Mouse (Mus musculus) MEL (cell line): ENCODE results near the gene Rln3. TPM values are rescaled to one million over a fixed set of nuclear protein-coding genes. Genes with fewer than 3 reads are reported as not detected.

Source experiments
- DNase-seq: peaks from one replicate; pipeline ENCODE4 v3.0.0; 2011; ENCODE audit warnings: low read depth, low spot score
- H3K27ac ChIP-seq: 2 replicates; pipeline ENCODE4 v1.5.1; 2012; ENCODE audit warnings: low read depth, mild to moderate bottlenecking, control low read depth, low read length, moderate library complexity; ENCODE audit not compliant: control insufficient read depth
- H3K27me3 ChIP-seq, 2 experiments: fragments of 150-350 bp in 1 of 2; sonication (generic) in 1 of 2; 2 replicates each; pipeline ENCODE4 v1.6.1; 2012; ENCODE audit warnings: low read length in 2 of 2, mild to moderate bottlenecking in 2 of 2, improper control_type of control experiment in 1 of 2, moderate library complexity in 1 of 2; ENCODE audit not compliant: insufficient read depth in 2 of 2, control insufficient read depth in 1 of 2
- H3K36me3 ChIP-seq, 2 experiments: 2 replicates each; pipeline ENCODE4 v1.6.1; 2012 to 2014; ENCODE audit warnings: low read length in 2 of 2, improper control_type of control experiment in 1 of 2, inconsistent platforms in 1 of 2, mild to moderate bottlenecking in 1 of 2; ENCODE audit not compliant: insufficient read depth in 2 of 2, control insufficient read depth in 1 of 2
- H3K4me1 ChIP-seq, 2 experiments: fragments of 150-350 bp in 1 of 2; sonication (generic) in 1 of 2; 2 replicates each; pipeline ENCODE4 v1.6.1; 2012; ENCODE audit warnings: low read length in 2 of 2, improper control_type of control experiment in 1 of 2, mild to moderate bottlenecking in 1 of 2; ENCODE audit not compliant: insufficient read depth in 2 of 2, control insufficient read depth in 1 of 2
- H3K4me3 ChIP-seq, 2 experiments: fragments of 150-350 bp in 1 of 2; sonication (generic) in 1 of 2; 2 replicates each; pipeline ENCODE4 v1.5.1; 2012; ENCODE audit warnings: low read depth in 2 of 2, low read length in 2 of 2, mild to moderate bottlenecking in 2 of 2, moderate library complexity in 2 of 2, control low read depth in 1 of 2, improper control_type of control experiment in 1 of 2; ENCODE audit not compliant: control insufficient read depth in 1 of 2, insufficient read depth in 1 of 2
- H3K79me2 ChIP-seq: 2 replicates; pipeline ENCODE4 v1.6.1; 2012; ENCODE audit warnings: mild to moderate bottlenecking, low read length, moderate library complexity; ENCODE audit not compliant: control insufficient read depth, poor library complexity, insufficient read depth
- H3K9ac ChIP-seq: 2 replicates; pipeline ENCODE4 v1.6.1; 2012; ENCODE audit warnings: low read depth, mild to moderate bottlenecking, control low read depth, low read length, moderate library complexity; ENCODE audit not compliant: control insufficient read depth, poor library complexity, severe bottlenecking
- H3K9me3 ChIP-seq: fragments of 150-350 bp; sonication (generic); replicated peaks from 2 replicates; pipeline ENCODE4 v1.6.1; 2012; ENCODE audit warnings: mild to moderate bottlenecking, low read length, improper control_type of control experiment, moderate library complexity; ENCODE audit not compliant: insufficient read depth
- CHD1 ChIP-seq: IDR thresholded peaks from 2 replicates; pipeline ENCODE4 v1.6.1; 2012; ENCODE audit warnings: low read depth, mild to moderate bottlenecking, inconsistent platforms, low read length, improper control_type of control experiment
- CHD2 ChIP-seq: IDR thresholded peaks from 2 replicates; pipeline ENCODE4 v1.6.1; 2011; ENCODE audit warnings: low read length, improper control_type of control experiment
- CTCF ChIP-seq, 3 experiments: IDR thresholded peaks in 2 of 3; conservative IDR thresholded peaks in 1 of 3; 2 replicates each; pipeline ENCODE4 v1.5.1; 2011 to 2012; ENCODE audit warnings: low read length in 3 of 3, low read depth in 2 of 3, mild to moderate bottlenecking in 2 of 3, improper control_type of control experiment in 1 of 3, inconsistent platforms in 1 of 3, mixed read lengths in 1 of 3, moderate library complexity in 1 of 3; ENCODE audit not compliant: control insufficient read depth in 1 of 3, insufficient read depth in 1 of 3, poor library complexity in 1 of 3, severe bottlenecking in 1 of 3
- E2F4 ChIP-seq: IDR thresholded peaks from 2 replicates; pipeline ENCODE4 v1.6.1; 2011; ENCODE audit warnings: low read depth, low read length, improper control_type of control experiment, borderline replicate concordance
- EP300 ChIP-seq, 2 experiments: IDR thresholded peaks; 2 replicates each; pipeline ENCODE4 v1.6.1; 2011; ENCODE audit warnings: improper control_type of control experiment in 2 of 2, low read length in 2 of 2, low read depth in 1 of 2, mild to moderate bottlenecking in 1 of 2
- GATA1 ChIP-seq: IDR thresholded peaks from 2 replicates; pipeline ENCODE4 v1.6.1; 2011; ENCODE audit warnings: low read depth, low read length, improper control_type of control experiment
- HCFC1 ChIP-seq: IDR thresholded peaks from 2 replicates; pipeline ENCODE4 v1.6.1; 2012; ENCODE audit warnings: low read depth, mild to moderate bottlenecking, inconsistent platforms, low read length, improper control_type of control experiment, moderate library complexity
- JUND ChIP-seq: IDR thresholded peaks from 2 replicates; pipeline ENCODE4 v1.6.1; 2011; ENCODE audit warnings: low read depth, mild to moderate bottlenecking, improper control_type of control experiment, low read length
- KAT2A ChIP-seq: conservative IDR thresholded peaks from 2 replicates; pipeline ENCODE4 v1.6.1; 2012; ENCODE audit warnings: low read depth, low read length, improper control_type of control experiment, inconsistent platforms
- MAX ChIP-seq: IDR thresholded peaks from 2 replicates; pipeline ENCODE4 v1.6.1; 2011; ENCODE audit warnings: low read length, improper control_type of control experiment
- MXI1 ChIP-seq: IDR thresholded peaks from 2 replicates; pipeline ENCODE4 v1.6.1; 2011; ENCODE audit warnings: mild to moderate bottlenecking, low read depth, low read length, improper control_type of control experiment
- NELFE ChIP-seq: IDR thresholded peaks from 2 replicates; pipeline ENCODE4 v1.6.1; 2011; ENCODE audit warnings: low read depth, low read length, improper control_type of control experiment
- NRF1 ChIP-seq: IDR thresholded peaks from 2 replicates; pipeline ENCODE4 v1.6.1; 2014; ENCODE audit warnings: low read depth, mild to moderate bottlenecking, inconsistent platforms, low read length, improper control_type of control experiment, moderate library complexity; ENCODE audit not compliant: poor library complexity, insufficient read depth, severe bottlenecking
- POLR2A ChIP-seq, 2 experiments: IDR thresholded peaks; 2 replicates each; pipeline ENCODE4 v1.6.1; 2011 to 2012; ENCODE audit warnings: low read length in 2 of 2, mild to moderate bottlenecking in 2 of 2, control low read depth in 1 of 2, improper control_type of control experiment in 1 of 2, low read depth in 1 of 2, moderate library complexity in 1 of 2; ENCODE audit not compliant: control insufficient read depth in 1 of 2, insufficient read depth in 1 of 2, poor library complexity in 1 of 2
- POLR2AphosphoS2 ChIP-seq: IDR thresholded peaks from 2 replicates; pipeline ENCODE4 v1.6.1; 2011; ENCODE audit warnings: low read length, improper control_type of control experiment
- POLR2AphosphoS5 ChIP-seq: IDR thresholded peaks from 2 replicates; pipeline ENCODE4 v1.6.1; 2012; ENCODE audit warnings: low read depth, borderline replicate concordance, mild to moderate bottlenecking, inconsistent platforms, low read length, moderate library complexity, mixed read lengths
- RAD21 ChIP-seq: IDR thresholded peaks from 2 replicates; pipeline ENCODE4 v1.6.1; 2011; ENCODE audit warnings: mild to moderate bottlenecking, low read depth, low read length, improper control_type of control experiment
- RCOR1 ChIP-seq: IDR thresholded peaks from 2 replicates; pipeline ENCODE4 v1.6.1; 2012; ENCODE audit warnings: low read depth, mild to moderate bottlenecking, inconsistent platforms, low read length, improper control_type of control experiment
- SIN3A ChIP-seq: IDR thresholded peaks from 2 replicates; pipeline ENCODE4 v1.6.1; 2012; ENCODE audit warnings: low read length, improper control_type of control experiment, inconsistent platforms
- SMC3 ChIP-seq: IDR thresholded peaks from 2 replicates; pipeline ENCODE4 v1.6.1; 2011; ENCODE audit warnings: low read depth, low read length, improper control_type of control experiment
- TBP ChIP-seq: IDR thresholded peaks from 2 replicates; pipeline ENCODE4 v1.8.0; 2011; ENCODE audit warnings: low read depth, low read length, improper control_type of control experiment
- TCF12 ChIP-seq: IDR thresholded peaks from 2 replicates; pipeline ENCODE4 v1.6.1; 2014; ENCODE audit warnings: low read depth, mild to moderate bottlenecking, inconsistent platforms, low read length, improper control_type of control experiment, moderate library complexity
- USF1 ChIP-seq: IDR thresholded peaks from 2 replicates; pipeline ENCODE4 v1.6.1; 2014; ENCODE audit warnings: low read depth, mild to moderate bottlenecking, inconsistent platforms, low read length, improper control_type of control experiment, moderate library complexity
- USF2 ChIP-seq, 2 experiments: IDR thresholded peaks; 2 replicates each; pipeline ENCODE4 v1.6.1; 2011 to 2012; ENCODE audit warnings: improper control_type of control experiment in 2 of 2, low read length in 2 of 2, borderline replicate concordance in 1 of 2, inconsistent platforms in 1 of 2, low read depth in 1 of 2, mild to moderate bottlenecking in 1 of 2; ENCODE audit not compliant: insufficient read depth in 1 of 2
- ZC3H11A ChIP-seq: IDR thresholded peaks from 2 replicates; pipeline ENCODE4 v1.6.1; 2012; ENCODE audit warnings: low read depth, mild to moderate bottlenecking, inconsistent platforms, low read length, improper control_type of control experiment
- ZKSCAN1 ChIP-seq: IDR thresholded peaks from 2 replicates; pipeline ENCODE4 v1.6.1; 2012; ENCODE audit warnings: low read depth, mild to moderate bottlenecking, inconsistent platforms, low read length, improper control_type of control experiment, moderate library complexity
- ZMIZ1 ChIP-seq: IDR thresholded peaks from 2 replicates; pipeline ENCODE4 v1.6.1; 2012; ENCODE audit warnings: low read depth, mild to moderate bottlenecking, inconsistent platforms, low read length, improper control_type of control experiment, moderate library complexity
- ZNF384 ChIP-seq: IDR thresholded peaks from 2 replicates; pipeline ENCODE4 v1.6.1; 2012; ENCODE audit warnings: low read depth, mild to moderate bottlenecking, inconsistent platforms, low read length, improper control_type of control experiment
- polyA plus RNA-seq, 2 experiments: library from polyadenylated mRNA; stranded (reverse) in 1 of 2; unstranded in 1 of 2; fragments of >175 nt in 1 of 2; fragments of >200 nt in 1 of 2; gene quantifications; 2 replicates each; pipeline versions ENCODE4 v1.2.1 to v1.2.4; 2012; ENCODE audit warnings: low replicate concordance in 2 of 2, low read depth in 1 of 2; ENCODE audit not compliant: insufficient read length in 2 of 2, insufficient read depth in 1 of 2, missing spikeins in 1 of 2
- total RNA-seq: library from RNA; depleted of rRNA; stranded (reverse); fragments of 300-350 nt; gene quantifications from 2 replicates; pipeline ENCODE4 v1.2.3, GENCODE M21; 2012

The Rln3 gene
- total and polyA plus RNA-seq, 3 experiments = not detected

DNA sequence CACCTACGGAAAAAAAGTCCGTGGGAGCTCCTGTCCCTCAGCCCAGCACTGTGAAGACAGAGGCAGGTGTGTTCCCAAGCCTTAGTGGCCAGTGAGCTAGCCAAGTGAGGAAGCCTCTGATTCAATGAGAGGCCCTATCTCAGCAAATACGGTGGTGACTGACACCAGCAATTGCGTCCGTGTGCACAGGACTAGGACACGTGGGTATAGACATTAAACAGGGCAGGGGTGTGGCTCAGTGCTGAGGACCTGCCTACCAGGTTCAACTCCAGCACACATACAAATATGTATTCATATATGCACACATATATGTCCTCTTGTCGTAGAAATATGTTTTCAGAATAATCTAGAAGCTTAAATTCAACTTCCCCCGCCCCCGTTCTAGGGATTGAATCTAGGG, 25.1 kb downstream of the Rln3 start:
- Histone ChIP-seq H3K27ac (no peak overlapping the region), H3K4me1 (peaks cover 2 to 15% of the 10 kb centered on the region in 2 experiments; a peak in 1 of 4 replicates), H3K4me3 (peak overlapping the region in 1 of 2 experiments; percentile 20; a peak in 1 of 4 replicates), H3K9ac (peak overlapping the region; percentile 32), H3K9me3 (no peaks in the 10 kb centered on the region), H3K36me3 (no peaks in the 10 kb centered on the region; a peak in 1 of 4 replicates), H3K79me2 (no peaks in the 10 kb centered on the region), H3K27me3 (no peaks in the 10 kb centered on the region)
- TF ChIP-seq HCFC1 = no peak
- TF ChIP-seq USF1 = peak; percentile 57; the same call in 1 of the 2 replicates
- TF ChIP-seq RCOR1 = no peak
- peak; percentile 24; the same call in 1 of the 2 replicates for TF ChIP-seq SIN3A
- TF ChIP-seq SMC3 = no peak
- peak; percentile 78 for TF ChIP-seq MXI1
- TF ChIP-seq NRF1 = no peak
- TF ChIP-seq CHD2 = no peak
- TF ChIP-seq POLR2AphosphoS5 = no peak
- TF ChIP-seq TBP = no peak
- peak; percentile 27; the same call in 1 of the 2 replicates for TF ChIP-seq MAX
- TF ChIP-seq KAT2A = no peak
- DNase-seq = peak; percentile 47

DNA sequence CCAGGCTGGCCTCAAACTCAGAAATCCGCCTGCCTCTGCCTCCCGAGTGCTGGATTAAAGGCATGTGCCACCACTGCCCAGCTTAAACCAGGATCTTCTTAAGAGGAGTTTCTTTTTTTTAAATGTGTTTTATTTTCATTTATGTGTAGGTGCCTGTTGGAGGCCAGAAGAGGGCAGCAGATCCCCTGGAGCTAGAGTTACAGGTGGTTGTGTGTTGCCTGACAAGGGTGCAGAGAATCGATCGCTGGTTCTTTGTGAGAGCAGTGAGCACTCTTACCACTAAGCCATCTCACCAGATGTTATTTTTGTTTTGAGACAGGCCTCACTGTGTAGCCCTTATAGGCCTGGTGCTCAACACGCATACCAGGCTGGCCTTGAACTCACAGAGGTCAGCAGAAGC, 29.0 kb downstream of the Rln3 start:
- no peak for DNase-seq
- peaks cover 2 to 8% of the 10 kb centered on the region in 2 experiments; a peak in 1 of 4 replicates for H3K4me1 ChIP-seq
- H3K4me3 ChIP-seq = no peak overlapping the region
- H3K36me3 ChIP-seq = no peaks in the 10 kb centered on the region
- no peaks in the 10 kb centered on the region for H3K27me3 ChIP-seq
- no peaks in the 10 kb centered on the region for H3K9me3 ChIP-seq
- H3K79me2 ChIP-seq = no peaks in the 10 kb centered on the region
- peak; percentile 26 for TF ChIP-seq RAD21
- no peak for TF ChIP-seq POLR2A (IDR thresholded peaks at IDR 0.05; ENCODE audit: control insufficient read depth in 1 of 2, insufficient read depth in 1 of 2, low read depth in 1 of 2, low read length in 2 of 2, poor library complexity in 1 of 2)
- peak; percentile 27 for TF ChIP-seq SMC3
- TF ChIP-seq TCF12 = no peak
- TF ChIP-seq POLR2AphosphoS2 = no peak
- TF ChIP-seq NELFE = no peak
- no peak for TF ChIP-seq JUND
- no peak for TF ChIP-seq CHD2
- TF ChIP-seq ZKSCAN1 = no peak
- no peak for TF ChIP-seq CHD1
- no peak for TF ChIP-seq HCFC1
- no peak for TF ChIP-seq E2F4
- TF ChIP-seq ZMIZ1 = no peak
- peak in 2 of 3 experiments; percentile 31 to 37; a peak in 3 of 6 replicates for TF ChIP-seq CTCF (IDR thresholded peaks at IDR 0.05 in 2 of 3, conservative IDR thresholded peaks at IDR 0.05 in 1 of 3; ENCODE audit: control insufficient read depth in 1 of 3, insufficient read depth in 1 of 3, low read depth in 2 of 3, low read length in 3 of 3, poor library complexity in 1 of 3, severe bottlenecking in 1 of 3)
- TF ChIP-seq ZNF384 = no peak
- TF ChIP-seq GATA1 = no peak
- TF ChIP-seq USF2 (IDR thresholded peaks at IDR 0.05; ENCODE audit: borderline replicate concordance in 1 of 2, insufficient read depth in 1 of 2, low read depth in 1 of 2, low read length in 2 of 2) = no peak
- no peak for TF ChIP-seq EP300 (IDR thresholded peaks at IDR 0.05; ENCODE audit: low read depth in 1 of 2, low read length in 2 of 2)
- TF ChIP-seq ZC3H11A = no peak
- H3K9ac ChIP-seq = no peak overlapping the region
- H3K27ac ChIP-seq = no peak overlapping the region
